Mouse (Mus musculus) R1 (cell line): ENCODE measurements around the gene Zkscan4.

Experiments
- DNase-seq: peaks from one replicate; pipeline ENCODE4 v3.0.0-alpha.2; 2018; ENCODE audit warnings: low read depth, low spot score

The Zkscan4 gene

GRCm38 (mm10) chr13:21506221-21506649 is 27.5 kb downstream of the Zkscan4 start:
- DNase-seq, result peak; percentile 95

GRCm38 (mm10) chr13:21530136-21530535 is 51.4 kb downstream of the Zkscan4 start:
- DNase-seq, result peak; percentile 5

GRCm38 (mm10) chr13:21530781-21531201 is 52.1 kb downstream of the Zkscan4 start, which contains the start of gene Zkscan8:
Gene Zkscan8, minus strand, starts transcription at chr13:21531120.
- DNase-seq, result peak; percentile 92
